Mouse (Mus musculus): ENCODE data around the gene Nppb. TPM values are rescaled to one million over a fixed set of nuclear protein-coding genes. Genes with fewer than 3 reads are reported as not detected.

The Nppb gene
- polyA plus RNA-seq, 1 experiment from 2014 or later = not detected

DNA sequence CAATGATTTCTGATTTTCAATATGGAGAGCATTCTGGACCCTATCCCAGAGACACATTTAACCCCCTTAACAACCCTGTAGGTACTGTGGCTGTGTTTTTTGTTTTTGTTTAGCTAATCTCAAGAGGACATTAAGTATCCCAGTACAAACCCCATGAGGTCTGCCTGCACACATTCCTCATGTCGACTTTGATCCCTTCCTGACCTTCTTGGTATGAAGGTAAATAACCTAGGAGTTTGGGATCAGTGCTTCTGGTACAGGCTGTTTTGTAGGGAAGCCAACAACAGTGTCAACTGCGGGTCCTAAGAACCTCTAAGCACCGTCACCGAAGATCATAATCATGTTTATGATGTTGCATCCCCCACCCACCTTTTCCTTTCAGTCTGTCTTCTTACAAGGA, 7.9 kb upstream of the Nppb start:
- TF ChIP-seq CTCF (IDR thresholded peaks at IDR 0.05; ENCODE audit: low read depth) = no peak
- H3K4me1 ChIP-seq (ENCODE audit: insufficient read depth) = no peaks in the 10 kb centered on the region
- no peak overlapping the region for H3K9ac ChIP-seq
- H3K9me3 ChIP-seq (ENCODE audit: low read depth, low read length) = no peaks in the 10 kb centered on the region
- no peaks in the 10 kb centered on the region for H3K27me3 ChIP-seq (ENCODE audit: insufficient read depth, low read length)
- WGBS = 66% methylated on average over 4 of the region's 4 CpGs
- DNase-seq (no peak), ATAC-seq (ENCODE audit: insufficient read depth) (no peak)
- H3K4me3 ChIP-seq (ENCODE audit: low read depth, low read length) = no peak overlapping the region
- no peak overlapping the region for H3K27ac ChIP-seq (ENCODE audit: low read depth)
- no peaks in the 10 kb centered on the region for H3K36me3 ChIP-seq (ENCODE audit: insufficient read depth)
- no peak overlapping the region for H3K4me2 ChIP-seq

DNA sequence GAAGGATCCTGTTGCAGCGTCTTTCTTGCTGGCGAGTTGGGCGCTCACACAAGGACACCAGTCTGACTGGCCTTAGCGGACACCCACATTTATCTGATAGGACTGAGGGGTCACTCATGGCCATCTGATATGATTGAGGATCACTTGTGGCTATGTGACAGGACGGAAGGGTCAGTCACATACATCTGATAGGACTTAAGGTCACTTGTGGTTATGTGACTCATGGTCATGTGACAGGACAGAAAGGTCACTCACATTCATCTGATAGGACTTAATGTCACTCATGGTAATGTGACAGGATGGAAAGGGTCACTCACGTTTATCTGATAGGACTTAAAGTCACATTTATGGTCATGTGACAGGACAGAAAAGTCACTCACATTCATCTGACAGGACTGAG, 7.2 kb upstream of the Nppb start:
- WGBS = 89% methylated on average over 6 of the region's 6 CpGs
- Histone ChIP-seq H3K27me3 (ENCODE audit: insufficient read depth, low read length) (no peaks in the 10 kb centered on the region), H3K36me3 (ENCODE audit: insufficient read depth) (no peaks in the 10 kb centered on the region), H3K9me3 (ENCODE audit: low read depth, low read length) (no peaks in the 10 kb centered on the region), H3K27ac (ENCODE audit: low read depth) (no peak overlapping the region), H3K9ac (no peak overlapping the region), H3K4me2 (no peak overlapping the region), H3K4me1 (ENCODE audit: insufficient read depth) (no peaks in the 10 kb centered on the region), H3K4me3 (ENCODE audit: low read depth, low read length) (no peak overlapping the region)
- DNase-seq (no peak), ATAC-seq (ENCODE audit: insufficient read depth) (no peak)
- no peak for TF ChIP-seq CTCF (IDR thresholded peaks at IDR 0.05; ENCODE audit: low read depth)

DNA sequence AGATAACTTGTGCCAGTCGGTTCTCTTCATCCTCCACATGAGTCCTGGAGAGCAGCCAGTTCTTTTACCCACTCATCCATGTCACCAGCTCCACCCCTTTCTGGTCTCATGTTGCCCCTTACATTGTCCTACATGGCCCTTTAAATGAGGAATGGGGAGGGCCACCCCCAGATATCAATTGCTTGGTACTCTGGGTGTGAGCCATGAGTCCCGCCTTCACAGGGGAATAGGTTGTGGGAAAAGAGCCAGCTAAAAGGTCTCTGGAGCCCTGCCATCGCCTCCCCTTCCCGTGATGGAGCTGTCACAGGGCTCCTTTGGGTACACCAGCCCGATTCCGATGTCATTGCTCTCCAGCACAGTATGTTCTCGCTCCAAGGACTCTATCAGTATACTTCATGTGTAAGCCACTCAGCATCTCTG, 6.1 kb upstream of the Nppb start:
- DNase-seq (no peak), ATAC-seq (ENCODE audit: insufficient read depth) (no peak)
- Histone ChIP-seq H3K27ac (ENCODE audit: low read depth) (no peak overlapping the region), H3K27me3 (ENCODE audit: insufficient read depth, low read length) (no peaks in the 10 kb centered on the region), H3K4me1 (ENCODE audit: insufficient read depth) (no peaks in the 10 kb centered on the region), H3K4me3 (ENCODE audit: low read depth, low read length) (no peak overlapping the region), H3K9ac (no peak overlapping the region), H3K36me3 (ENCODE audit: insufficient read depth) (no peaks in the 10 kb centered on the region), H3K4me2 (no peak overlapping the region), H3K9me3 (ENCODE audit: low read depth, low read length) (no peaks in the 10 kb centered on the region)
- WGBS = 77% methylated on average over 7 of the region's 7 CpGs
- TF ChIP-seq CTCF (IDR thresholded peaks at IDR 0.05; ENCODE audit: low read depth) = no peak

DNA sequence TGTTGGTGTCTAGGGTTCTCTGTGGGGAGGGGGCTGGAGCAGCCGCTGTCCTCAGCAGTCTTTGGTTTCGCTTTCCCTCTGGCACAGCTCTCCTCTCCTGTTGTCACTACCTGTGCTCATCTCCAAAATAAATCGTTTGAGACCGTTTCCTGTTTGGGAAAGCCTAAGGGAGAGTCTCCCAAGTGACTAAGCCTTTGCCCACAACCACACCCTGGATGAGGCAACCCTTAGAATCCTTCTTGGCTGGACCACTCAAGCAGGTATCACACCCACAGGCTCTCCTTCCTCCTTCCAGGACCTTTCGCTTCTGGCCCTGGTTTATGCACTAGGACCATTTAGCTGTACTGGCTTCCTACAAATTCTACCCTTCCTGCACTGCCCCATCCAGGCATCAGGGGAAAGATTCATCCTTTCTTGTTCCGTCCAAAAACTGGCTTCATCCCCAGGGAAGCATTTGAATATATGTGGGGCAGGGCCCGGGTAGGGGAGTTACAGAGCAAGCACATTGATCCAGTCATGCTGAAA, 8.0 kb downstream of the Nppb start:
- no peak for DNase-seq
- ATAC-seq (ENCODE audit: insufficient read depth) = no peak
- WGBS = 56% methylated on average over 7 of the region's 7 CpGs

DNA sequence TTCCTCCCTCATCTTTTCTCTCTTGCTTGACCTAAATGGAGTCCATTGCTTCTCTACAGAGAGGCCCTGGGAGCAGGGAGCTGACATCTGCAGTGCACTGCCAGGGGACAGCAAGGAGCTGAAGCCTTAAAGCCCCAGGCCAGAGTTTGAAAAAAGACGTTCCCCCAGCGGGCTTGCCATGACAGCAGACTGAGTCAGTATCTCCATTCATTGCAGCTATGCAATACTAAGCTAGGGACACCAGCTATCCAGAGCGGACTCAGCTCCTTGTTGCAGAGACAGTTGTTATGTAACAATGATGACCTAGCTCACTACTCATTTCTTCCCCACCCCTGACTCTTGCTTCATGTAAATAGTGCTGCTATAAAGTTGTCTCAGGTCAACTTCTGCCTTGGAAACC, 9.7 kb downstream of the Nppb start:
- ATAC-seq (ENCODE audit: insufficient read depth) (no peak), DNase-seq (no peak)
- TF ChIP-seq CTCF (IDR thresholded peaks at IDR 0.05; ENCODE audit: low read depth) = no peak
- WGBS = 72% methylated on average over 3 of the region's 3 CpGs
- no peak overlapping the region for H3K4me2 ChIP-seq
- H3K27ac ChIP-seq (ENCODE audit: low read depth) = no peak overlapping the region
- H3K4me3 ChIP-seq (ENCODE audit: low read depth, low read length) = no peak overlapping the region
- no peaks in the 10 kb centered on the region for H3K36me3 ChIP-seq (ENCODE audit: insufficient read depth)
- H3K27me3 ChIP-seq (ENCODE audit: insufficient read depth, low read length) = no peaks in the 10 kb centered on the region
- no peak overlapping the region for H3K9ac ChIP-seq
- H3K9me3 ChIP-seq (ENCODE audit: low read depth, low read length) = no peaks in the 10 kb centered on the region
- no peaks in the 10 kb centered on the region for H3K4me1 ChIP-seq (ENCODE audit: insufficient read depth)

More for the DNA sequence above, 8.0 kb downstream of the Nppb start:
- Histone ChIP-seq H3K27me3 (ENCODE audit: insufficient read depth, low read length) (no peaks in the 10 kb centered on the region), H3K36me3 (ENCODE audit: insufficient read depth) (no peaks in the 10 kb centered on the region), H3K4me3 (ENCODE audit: low read depth, low read length) (no peak overlapping the region), H3K27ac (ENCODE audit: low read depth) (no peak overlapping the region), H3K9me3 (ENCODE audit: low read depth, low read length) (no peaks in the 10 kb centered on the region), H3K9ac (no peak overlapping the region), H3K4me2 (no peak overlapping the region), H3K4me1 (ENCODE audit: insufficient read depth) (no peaks in the 10 kb centered on the region)
- TF ChIP-seq CTCF (IDR thresholded peaks at IDR 0.05; ENCODE audit: low read depth) = no peak

DNA sequence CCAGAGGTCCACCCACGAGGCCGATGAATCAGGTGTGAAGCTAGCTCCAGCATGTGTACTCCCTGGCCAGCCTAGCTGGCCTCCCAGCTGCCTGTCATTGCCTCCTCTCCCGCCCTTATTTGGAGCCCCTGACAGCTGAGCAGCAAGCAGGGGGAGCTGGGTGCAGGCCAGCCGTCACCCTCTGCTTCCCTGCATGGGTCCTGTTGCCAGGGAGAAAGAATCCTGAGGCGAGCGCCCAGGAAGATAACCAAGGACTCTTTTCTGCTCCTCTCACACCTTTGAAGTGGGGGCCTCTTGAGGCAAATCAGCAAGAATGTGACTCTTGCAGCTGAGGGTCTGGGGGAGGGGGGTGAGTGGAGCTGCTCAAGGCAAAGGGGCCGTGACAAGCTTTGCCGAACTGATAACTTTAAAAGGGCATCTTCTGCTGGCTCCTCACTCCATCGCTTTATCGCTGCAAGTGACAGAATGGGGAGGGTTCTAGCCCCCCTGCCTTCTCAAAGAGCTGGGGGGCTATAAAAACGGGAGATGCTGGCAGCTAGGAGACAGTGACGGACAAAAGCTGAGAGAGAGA, 14.7 kb downstream of the Nppb start, which contains the start of gene Nppa:
Gene Nppa (plus strand): TSS at position 521 of the 571 bp plus-strand sequence.
- Histone ChIP-seq H3K9me3 (ENCODE audit: low read depth, low read length) (no peaks in the 10 kb centered on the region), H3K4me3 (ENCODE audit: low read depth, low read length) (no peak within 1 kb of the TSS), H3K9ac (no peak within 1 kb of the TSS), H3K36me3 (ENCODE audit: insufficient read depth) (peaks cover 4% of the 10 kb centered on the region; the same call in 1 of the 2 replicates), H3K4me2 (no peak within 1 kb of the TSS), H3K4me1 (ENCODE audit: insufficient read depth) (no peaks in the 10 kb centered on the region), H3K27me3 (ENCODE audit: insufficient read depth, low read length) (no peaks in the 10 kb centered on the region), H3K27ac (ENCODE audit: low read depth) (no peak within 1 kb of the TSS)
- TF ChIP-seq CTCF (IDR thresholded peaks at IDR 0.05; ENCODE audit: low read depth) = no peak
- DNase-seq (no peak), ATAC-seq (ENCODE audit: insufficient read depth) (no peak)
- 14% methylated on average over 12 of the region's 12 CpGs for WGBS

DNA sequence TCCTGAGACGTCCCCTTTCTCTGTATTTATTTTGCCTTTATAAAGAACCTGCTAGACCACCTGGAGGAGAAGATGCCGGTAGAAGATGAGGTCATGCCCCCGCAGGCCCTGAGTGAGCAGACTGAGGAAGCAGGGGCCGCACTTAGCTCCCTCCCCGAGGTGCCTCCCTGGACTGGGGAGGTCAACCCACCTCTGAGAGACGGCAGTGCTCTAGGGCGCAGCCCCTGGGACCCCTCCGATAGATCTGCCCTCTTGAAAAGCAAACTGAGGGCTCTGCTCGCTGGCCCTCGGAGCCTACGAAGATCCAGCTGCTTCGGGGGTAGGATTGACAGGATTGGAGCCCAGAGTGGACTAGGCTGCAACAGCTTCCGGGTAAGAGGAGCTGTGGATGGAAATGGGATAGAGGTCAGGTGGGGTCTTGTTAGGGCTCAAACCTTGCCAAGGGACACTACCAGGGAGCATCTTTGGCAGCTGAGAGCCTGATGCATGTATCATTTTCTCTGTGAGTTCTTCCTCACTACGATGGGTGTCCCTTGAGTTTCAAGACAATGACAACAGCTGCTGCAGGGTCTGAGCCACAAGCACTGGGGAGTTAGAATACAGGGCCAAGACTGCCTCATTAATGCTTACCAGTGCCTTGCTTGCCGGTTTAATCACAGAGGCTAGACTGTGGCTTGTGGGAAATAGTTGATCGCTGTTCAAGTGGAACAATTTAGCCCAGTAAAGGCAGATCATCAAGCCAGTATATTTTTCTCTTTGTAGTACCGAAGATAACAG, 15.6 kb downstream of the Nppb start:
- no peak for TF ChIP-seq CTCF (IDR thresholded peaks at IDR 0.05; ENCODE audit: low read depth)
- ATAC-seq (ENCODE audit: insufficient read depth) (no peak), DNase-seq (no peak)
- Histone ChIP-seq H3K9me3 (ENCODE audit: low read depth, low read length) (no peaks in the 10 kb centered on the region), H3K27ac (ENCODE audit: low read depth) (no peak overlapping the region), H3K4me1 (ENCODE audit: insufficient read depth) (no peaks in the 10 kb centered on the region), H3K9ac (no peak overlapping the region), H3K27me3 (ENCODE audit: insufficient read depth, low read length) (no peaks in the 10 kb centered on the region), H3K4me2 (no peak overlapping the region), H3K36me3 (ENCODE audit: insufficient read depth) (peaks cover 14% of the 10 kb centered on the region; the same call in 1 of the 2 replicates), H3K4me3 (ENCODE audit: low read depth, low read length) (no peak overlapping the region)
- WGBS = 75% methylated on average over 17 of the region's 17 CpGs
